Comparison of ENCODE assay signal across 8 mouse cellular contexts in genomic region chr11:24080541-24080940, GRCm38 (mm10). TPM values are rescaled to one million over a fixed set of nuclear protein-coding genes. Genes with fewer than 3 reads are reported as not detected.
DNase-seq lines count a peak whose midpoint lies in the region; ATAC-seq and TF ChIP-seq lines count a peak whose summit lies in the region.

No protein-coding gene starts in this region.

- peak overlapping the region; percentile 99 for H3K4me2 ChIP-seq in intestine, embryonic 16.5 days (ENCODE audit: low read depth, low read length)
- H3K4me2 ChIP-seq in midbrain, embryonic 12.5 days (replicated peaks): peak overlapping the region; percentile 96
- H3K4me2 ChIP-seq in stomach, embryonic 14.5 days (replicated peaks; ENCODE audit: low read depth, low read length): peak overlapping the region; percentile 99

- peak overlapping the region; percentile 82 for H3K9ac ChIP-seq in intestine, embryonic 16.5 days (ENCODE audit: low read depth, low read length)
- peak overlapping the region; percentile 79 for H3K9ac ChIP-seq in midbrain, embryonic 12.5 days (replicated peaks)
- peak overlapping the region; percentile 63 for H3K9ac ChIP-seq in stomach, embryonic 14.5 days (replicated peaks; ENCODE audit: low read depth, low read length)

- H3K9me3 ChIP-seq in G1E (replicated peaks): no peaks in the 10 kb centered on the region
- H3K9me3 ChIP-seq in forebrain, embryonic 10.5 days: no peaks in the 10 kb centered on the region
- H3K9me3 ChIP-seq in intestine, embryonic 16.5 days (ENCODE audit: control insufficient read depth, low read length): no peaks in the 10 kb centered on the region
- H3K9me3 ChIP-seq in midbrain, embryonic 12.5 days: no peaks in the 10 kb centered on the region
- no peaks in the 10 kb centered on the region for H3K9me3 ChIP-seq in stomach, embryonic 14.5 days (ENCODE audit: control insufficient read depth, low read depth, low read length)

- peaks cover 33% of the 10 kb centered on the region for H3K36me3 ChIP-seq in G1E (replicated peaks)
- peaks cover 6% of the 10 kb centered on the region for H3K36me3 ChIP-seq in forebrain, embryonic 10.5 days (replicated peaks)
- H3K36me3 ChIP-seq in intestine, embryonic 16.5 days (ENCODE audit: control insufficient read depth, insufficient read depth, low read length): no peaks in the 10 kb centered on the region
- peaks cover 6% of the 10 kb centered on the region; the same call in 1 of the 2 replicates for H3K36me3 ChIP-seq in midbrain, embryonic 12.5 days
- peaks cover 4% of the 10 kb centered on the region for H3K36me3 ChIP-seq in stomach, embryonic 14.5 days (ENCODE audit: control insufficient read depth, insufficient read depth, low read length)

- peaks cover 29% of the 10 kb centered on the region for H3K4me1 ChIP-seq in G1E (ENCODE audit: insufficient read depth, low read depth, low read length)
- peaks cover 59% of the 10 kb centered on the region for H3K4me1 ChIP-seq in forebrain, embryonic 10.5 days
- peaks cover 18% of the 10 kb centered on the region for H3K4me1 ChIP-seq in intestine, embryonic 16.5 days (ENCODE audit: control insufficient read depth, insufficient read depth, low read length)
- peaks cover 23% of the 10 kb centered on the region for H3K4me1 ChIP-seq in midbrain, embryonic 12.5 days
- peaks cover 16% of the 10 kb centered on the region for H3K4me1 ChIP-seq in stomach, embryonic 14.5 days (ENCODE audit: control insufficient read depth, insufficient read depth, low read length)

- peak overlapping the region; percentile 96 for H3K27ac ChIP-seq in forebrain, embryonic 10.5 days
- peak overlapping the region; percentile 92 for H3K27ac ChIP-seq in intestine, embryonic 16.5 days (ENCODE audit: low read length)
- peak overlapping the region; percentile 96 for H3K27ac ChIP-seq in midbrain, embryonic 12.5 days (replicated peaks)
- H3K27ac ChIP-seq in stomach, embryonic 14.5 days (ENCODE audit: low read length): peak overlapping the region; percentile 96

- ATAC-seq in G1E (ENCODE audit: extremely low read depth, insufficient number of reproducible peaks, low FRiP score, poor library complexity, severe bottlenecking): no peak
- ATAC-seq in intestine, embryonic 16.5 days: peak; percentile 15
- ATAC-seq in midbrain, embryonic 12.5 days (ENCODE audit: low FRiP score, low read depth): peak; percentile 2
- peak; percentile 14; the same call in 1 of the 2 replicates for ATAC-seq in stomach, embryonic 14.5 days (ENCODE audit: insufficient number of reproducible peaks, insufficient read depth, low FRiP score, low read depth)
- ATAC-seq in megakaryocyte-erythroid progenitor cell, adult 5-6 weeks (replicated peaks; ENCODE audit: low FRiP score, low TSS enrichment, poor library complexity, severe bottlenecking): no peak

- peaks cover 3% of the 10 kb centered on the region; the same call in 1 of the 2 replicates for H3K27me3 ChIP-seq in G1E (ENCODE audit: insufficient read depth, low read length)
- H3K27me3 ChIP-seq in forebrain, embryonic 10.5 days (ENCODE audit: poor library complexity, severe bottlenecking): peaks cover 33% of the 10 kb centered on the region
- no peaks in the 10 kb centered on the region for H3K27me3 ChIP-seq in intestine, embryonic 16.5 days (replicated peaks; ENCODE audit: control insufficient read depth, insufficient read depth, low read length)
- H3K27me3 ChIP-seq in midbrain, embryonic 12.5 days: no peaks in the 10 kb centered on the region
- no peaks in the 10 kb centered on the region for H3K27me3 ChIP-seq in stomach, embryonic 14.5 days (ENCODE audit: control insufficient read depth, insufficient read depth, low read length)

- TF ChIP-seq CTCF in G1E (IDR thresholded peaks at IDR 0.05; ENCODE audit: low read depth, low read length): no peak

- WGBS in forebrain, embryonic 10.5 days: 0% methylated on average over 30 of the region's 30 CpGs
- under 1% methylated on average over 30 of the region's 30 CpGs for WGBS in intestine, embryonic 16.5 days
- under 1% methylated on average over 30 of the region's 30 CpGs for WGBS in midbrain, embryonic 12.5 days
- WGBS in stomach, embryonic 14.5 days: 1% methylated on average over 30 of the region's 30 CpGs

- DNase-seq in heart, adult 11 months: peak; percentile 92
- DNase-seq in heart, adult 8-10 months (ENCODE audit: low spot score): no peak
- no peak for DNase-seq in G1E (ENCODE audit: low spot score)
- peak; percentile 62 for DNase-seq in forebrain, embryonic 10.5 days (ENCODE audit: extremely low spot score, low spot score)

- peak overlapping the region; percentile 76 for H3K4me3 ChIP-seq in G1E (ENCODE audit: low read depth, low read length)
- peak overlapping the region; percentile 75 for H3K4me3 ChIP-seq in forebrain, embryonic 10.5 days
- H3K4me3 ChIP-seq in intestine, embryonic 16.5 days (ENCODE audit: low read length): peak overlapping the region; percentile 70
- H3K4me3 ChIP-seq in midbrain, embryonic 12.5 days: peak overlapping the region; percentile 67
- peak overlapping the region; percentile 49 for H3K4me3 ChIP-seq in stomach, embryonic 14.5 days (ENCODE audit: low read depth, low read length)

RNA-seq across cellular contexts. Expression of gene Bcl11a, which starts 2.7 kb away (rescaled TPM):
- total RNA-seq in heart, adult 8-10 months (2022): 1 to 10 TPM; 2.6 to 4.0 (median 2.9) TPM
- total RNA-seq in G1E (2014; fragmentation: Nextera tagmentation) (93.2 and 102 TPM in 2 replicates), G1E (2017) (20.6 and 25.4 TPM in 2 replicates)
- polyA plus RNA-seq in G1E (2012): 53.5 and 54.9 TPM in 2 replicates
- 37.6 and 44.1 TPM in 2 replicates for polyA plus RNA-seq in forebrain, embryonic 10.5 days (2016; fragmentation: Nextera tagmentation; extraction: Ambion mirVana)
- 13.1 and 14.8 TPM in 2 replicates for polyA plus RNA-seq in intestine, embryonic 16.5 days (2015; fragmentation: Nextera tagmentation; extraction: Ambion mirVana)
- polyA plus RNA-seq in midbrain, embryonic 12.5 days (2016; fragmentation: Nextera tagmentation; extraction: Ambion mirVana): 66.0 and 67.3 TPM in 2 replicates
- 40.0 and 40.8 TPM in 2 replicates for polyA plus RNA-seq in stomach, embryonic 14.5 days (2014; fragmentation: Nextera tagmentation; extraction: Ambion mirVana)
- total RNA-seq in megakaryocyte-erythroid progenitor cell, adult 5-6 weeks (2014; fragmentation: Nextera tagmentation): 194 and 225 TPM in 2 replicates
- 69.3 and 74.2 TPM in 2 replicates for total RNA-seq in megakaryocyte-erythroid progenitor cell, adult 5-6 weeks (2017)

RNA-seq across cellular contexts. Expression of gene A830031A19Rik, which starts 5.7 kb away (rescaled TPM):
- total RNA-seq in heart, adult 8-10 months (2022): not detected
- total RNA-seq in G1E (2014; fragmentation: Nextera tagmentation) (not detected in 2 replicates), G1E (2017) (0.16 TPM in 1 of 2 replicates, not detected in the other)
- not detected in 2 replicates for polyA plus RNA-seq in G1E (2012)
- polyA plus RNA-seq in forebrain, embryonic 10.5 days (2016; fragmentation: Nextera tagmentation; extraction: Ambion mirVana): not detected in 2 replicates
- not detected in 2 replicates for polyA plus RNA-seq in intestine, embryonic 16.5 days (2015; fragmentation: Nextera tagmentation; extraction: Ambion mirVana)
- polyA plus RNA-seq in midbrain, embryonic 12.5 days (2016; fragmentation: Nextera tagmentation; extraction: Ambion mirVana): not detected in 2 replicates
- polyA plus RNA-seq in stomach, embryonic 14.5 days (2014; fragmentation: Nextera tagmentation; extraction: Ambion mirVana): not detected in 2 replicates
- not detected in 2 replicates for total RNA-seq in megakaryocyte-erythroid progenitor cell, adult 5-6 weeks (2014; fragmentation: Nextera tagmentation)
- not detected in 2 replicates for total RNA-seq in megakaryocyte-erythroid progenitor cell, adult 5-6 weeks (2017)

Comparison
In these comparisons a context has a peak if more than half of its experiments do, and no peak if none do; other contexts are left out.
1. DNase-seq: peak in heart, adult 11 months (single experiment) and forebrain, embryonic 10.5 days (single experiment); none in heart, adult 8-10 months (single experiment) and G1E (single experiment).
2. ATAC-seq: peak in intestine, embryonic 16.5 days (single experiment), midbrain, embryonic 12.5 days (single experiment) and stomach, embryonic 14.5 days (single experiment); none in G1E (single experiment) and megakaryocyte-erythroid progenitor cell, adult 5-6 weeks (single experiment).
3. Peak in every context shown above with its lines, with median percentiles within 50 percentile points of each other: H3K4me3 ChIP-seq, H3K27ac ChIP-seq, H3K4me2 ChIP-seq and H3K9ac ChIP-seq.